Mouse (Mus musculus) MEL-GATA-1-ER (cell line): Measurements from ENCODE around the gene Cdc14b.
"Not testable (repeated sequence)": the region's sequence is repeated elsewhere in the genome, so short reads cannot be mapped to it uniquely, and the experiment has no call there.

Experiments used
- DNase-seq: peaks from one replicate; pipeline ENCODE4 v3.0.0-alpha.2; 2012; ENCODE audit warnings: low read depth; ENCODE audit errors: extremely low read depth

Gene Cdc14b

DNA sequence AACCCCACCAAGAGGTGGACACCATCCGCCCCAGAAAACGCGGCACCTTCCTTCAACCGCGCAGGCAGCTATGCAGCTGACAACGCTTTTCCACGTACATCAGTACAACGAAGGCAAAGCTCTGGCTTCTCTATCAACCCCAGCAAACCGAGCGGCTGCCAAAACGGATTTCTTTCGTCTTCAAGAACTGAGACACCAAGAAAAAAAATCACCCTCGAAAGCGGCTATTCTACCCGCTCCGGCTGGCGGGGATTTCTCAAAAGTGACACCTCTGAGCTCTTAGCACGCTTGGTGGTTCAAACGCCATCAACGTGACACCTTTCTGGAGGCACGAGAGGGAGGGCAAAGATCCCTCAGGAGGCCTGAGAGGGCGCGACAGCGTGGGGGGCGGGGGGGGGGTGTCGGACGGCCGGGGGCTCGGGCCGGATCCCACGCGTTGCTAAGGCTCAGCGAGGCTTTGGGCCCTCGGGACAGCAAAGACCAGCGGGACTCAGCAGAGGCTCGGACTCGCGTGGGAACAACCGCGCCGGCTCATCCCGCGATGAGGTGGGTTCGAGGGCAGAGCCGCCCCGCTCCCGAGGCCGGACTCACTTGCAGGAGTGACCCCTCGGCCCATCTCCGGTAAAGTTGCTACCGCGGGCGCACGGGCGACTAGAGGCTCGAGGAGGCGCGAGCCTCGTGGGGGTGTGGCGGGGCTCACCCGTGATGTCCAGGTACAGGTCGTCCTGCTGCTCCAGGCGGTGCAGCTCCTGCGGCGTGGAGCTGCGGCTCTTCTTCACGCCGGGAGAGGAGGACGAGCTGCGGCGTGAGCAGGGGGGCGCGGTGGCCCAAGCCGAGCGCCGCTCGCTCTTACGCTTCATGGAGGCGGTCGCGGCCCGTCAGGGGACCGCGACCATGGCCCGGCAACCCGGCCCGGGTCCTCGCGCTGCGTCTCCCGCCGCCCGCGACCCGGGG, 922 bp downstream of the Cdc14b start:
- DNase-seq = peak; percentile 62

DNA sequence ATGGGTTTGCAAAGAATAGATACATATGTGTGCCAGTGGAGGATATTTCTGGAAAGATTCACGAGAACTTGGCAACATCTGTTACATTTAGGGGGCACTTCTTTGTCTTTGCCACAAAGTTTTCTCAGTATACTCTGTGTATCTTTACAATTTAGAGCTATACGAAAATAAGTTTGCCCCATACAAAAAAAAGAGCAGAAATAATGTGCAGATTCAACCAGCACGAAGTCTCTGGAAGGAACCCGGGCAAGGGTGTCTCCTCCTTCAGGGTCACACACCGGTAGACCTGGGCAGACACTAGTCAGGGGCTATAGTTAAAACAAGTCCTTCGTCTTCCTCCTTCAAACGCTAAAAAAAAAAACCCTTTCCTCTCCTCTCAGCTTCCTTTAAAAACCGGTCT, 1.7 kb downstream of the Cdc14b start:
- no peak for DNase-seq

DNA sequence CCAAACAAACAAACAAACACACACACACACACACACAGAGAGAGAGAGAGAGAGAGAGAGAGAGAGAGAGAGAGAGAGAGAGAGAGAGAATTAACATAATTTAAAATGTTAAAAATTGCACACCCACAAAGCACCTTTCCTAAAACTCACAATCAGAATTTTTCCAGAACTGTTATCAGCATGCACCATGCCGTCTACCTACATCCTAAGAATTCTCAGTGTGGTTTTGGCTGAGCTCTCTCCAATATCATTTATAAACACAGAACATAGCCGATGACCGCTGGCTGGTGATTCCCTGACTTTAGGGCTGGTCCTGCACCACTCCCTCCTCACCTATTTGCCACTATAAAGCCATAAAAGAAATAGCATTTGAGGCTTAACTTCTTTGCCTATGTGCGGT, 6.7 kb downstream of the Cdc14b start:
- DNase-seq = no peak

DNA sequence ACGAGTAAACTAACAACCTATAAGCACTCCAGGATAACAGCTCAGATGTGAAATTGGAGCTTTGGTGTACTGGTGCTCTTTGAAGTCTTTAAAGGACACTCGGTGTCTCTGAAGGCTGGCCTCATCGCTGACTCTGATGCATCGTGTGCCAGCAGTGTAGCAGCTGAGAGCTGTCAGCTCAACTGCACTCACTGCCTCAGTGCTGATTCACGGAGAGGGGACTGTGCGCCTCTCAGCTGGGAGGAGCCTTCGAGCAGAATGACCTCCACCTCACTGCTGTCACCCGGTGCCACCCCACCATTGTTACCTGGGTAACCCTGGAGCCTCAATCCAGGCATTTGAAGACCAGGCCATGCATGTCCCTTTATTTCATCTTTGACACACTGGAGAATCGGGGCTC, 7.9 kb downstream of the Cdc14b start:
- DNase-seq = no peak

DNA sequence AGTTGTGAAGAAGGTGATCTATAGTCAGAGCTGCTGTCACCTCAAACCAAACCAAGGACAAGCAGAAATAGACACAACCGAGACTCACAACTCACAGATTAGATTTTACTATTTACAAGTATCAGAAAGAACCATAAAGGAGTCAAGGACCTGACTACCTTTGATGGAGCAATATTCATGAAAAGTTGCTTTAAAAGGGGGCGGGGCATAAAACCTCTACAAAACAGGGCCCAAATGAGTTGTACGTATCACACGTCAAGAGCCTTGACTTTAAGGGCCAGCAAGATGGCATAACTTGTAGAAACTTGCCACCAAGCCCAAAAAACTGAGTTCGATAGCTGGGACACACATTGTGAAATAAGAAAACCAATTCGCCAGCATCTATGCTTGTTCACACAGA, 10.5 kb downstream of the Cdc14b start:
- no peak for DNase-seq

DNA sequence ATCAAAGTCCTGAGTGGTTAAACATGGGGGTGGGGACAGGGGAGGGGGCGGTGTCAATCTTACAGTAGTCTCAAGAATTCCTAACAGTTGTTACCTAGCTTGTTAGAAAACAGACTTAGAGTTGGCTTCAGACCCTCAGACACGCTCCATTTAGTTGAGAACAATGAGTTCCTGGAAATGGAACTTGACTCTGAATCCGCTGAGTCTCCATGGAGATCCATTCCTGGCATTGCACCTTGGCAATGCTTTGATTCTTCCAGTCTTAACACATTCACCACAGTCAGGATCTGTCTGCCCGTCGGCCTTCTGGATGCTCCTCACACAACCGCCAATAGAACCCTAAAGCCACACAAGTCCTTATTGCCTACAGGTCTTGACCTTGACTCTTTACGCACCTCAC, 15.2 kb downstream of the Cdc14b start:
- no peak for DNase-seq

DNA sequence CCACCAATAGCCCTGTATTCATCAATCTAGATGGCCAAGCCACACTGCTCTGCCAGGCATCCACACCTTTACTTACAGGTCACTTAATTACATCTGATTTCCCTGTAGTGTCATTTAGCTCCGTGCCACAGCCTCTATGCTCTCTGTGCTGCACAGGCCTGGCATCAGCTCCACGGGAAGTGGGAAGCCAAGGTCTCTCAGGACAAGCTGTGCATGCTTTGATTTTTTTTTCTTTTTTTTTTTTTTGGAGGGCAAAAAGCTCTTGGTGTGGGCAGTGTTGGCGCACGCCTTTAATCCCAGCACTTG, 16.6 kb downstream of the Cdc14b start:
- DNase-seq = no peak

DNA sequence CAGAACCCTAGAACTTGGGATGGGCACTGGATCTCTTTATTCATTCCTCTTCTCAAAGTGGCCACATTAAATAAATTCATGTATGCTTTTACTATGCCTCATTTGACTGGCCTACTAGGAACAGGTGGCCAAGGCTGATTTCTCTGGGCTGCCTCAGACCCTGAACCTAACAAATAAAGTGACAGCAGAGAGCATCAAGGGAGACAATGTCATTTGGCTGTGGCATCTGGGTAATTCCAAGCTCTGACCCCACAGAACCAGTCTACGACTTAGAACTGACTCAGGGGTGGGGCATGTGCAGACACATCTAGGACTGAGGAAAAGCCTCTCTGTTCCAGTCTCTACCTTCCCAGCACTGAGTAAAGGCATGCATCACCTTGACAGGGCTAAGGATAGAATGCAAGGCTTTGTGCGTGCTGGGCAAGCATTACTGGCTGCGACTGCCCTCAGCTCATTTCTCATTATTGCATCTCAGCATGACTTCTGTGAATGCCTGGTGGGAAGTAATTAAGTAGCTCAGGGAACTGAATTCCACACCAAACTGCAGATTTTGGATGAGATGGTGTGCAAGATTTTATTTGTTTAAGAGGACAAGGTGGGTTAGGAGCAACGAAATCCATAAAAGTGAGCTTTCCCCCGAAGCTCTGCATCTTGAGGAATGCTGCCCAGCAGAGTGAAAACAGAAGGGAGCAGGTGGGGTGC, 17.1 kb downstream of the Cdc14b start:
- no peak for DNase-seq

DNA sequence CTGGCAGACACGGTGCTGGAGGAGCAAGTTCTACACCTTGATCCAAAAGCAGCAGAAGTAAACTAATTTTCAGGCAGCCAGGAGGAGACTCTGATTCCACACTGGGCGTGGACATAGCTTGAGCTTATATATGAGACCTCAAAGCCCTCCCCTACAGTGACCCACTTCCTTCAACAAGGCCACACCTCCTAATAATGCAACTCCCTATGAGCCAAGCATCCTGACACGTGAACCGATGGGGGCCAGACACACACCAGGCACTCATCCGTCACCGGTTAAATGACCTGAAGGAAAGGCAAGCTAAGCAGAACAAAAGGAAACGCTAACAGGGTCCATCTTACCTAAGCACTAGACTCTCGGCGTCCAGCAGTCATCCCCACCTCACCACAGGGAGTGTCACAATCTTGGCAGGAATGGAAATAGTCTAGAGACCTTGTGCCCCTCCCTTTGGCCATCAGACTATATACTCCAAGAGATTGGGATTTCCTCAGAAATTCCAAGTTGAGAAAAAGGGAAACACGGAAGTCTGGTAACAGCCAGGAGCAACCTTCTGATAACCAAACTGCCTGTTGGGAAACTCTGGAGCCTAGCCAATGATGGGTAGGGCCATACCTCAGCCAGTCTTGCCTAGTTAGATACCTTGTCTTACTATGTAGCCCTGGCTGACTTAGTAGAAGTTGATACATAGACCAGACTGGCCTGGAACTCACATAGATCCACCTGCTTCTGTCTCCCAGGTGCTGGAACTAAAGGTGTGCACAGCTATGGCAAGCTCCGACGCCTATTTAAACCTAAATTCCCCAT, 17.9 kb downstream of the Cdc14b start:
- no peak for DNase-seq

DNA sequence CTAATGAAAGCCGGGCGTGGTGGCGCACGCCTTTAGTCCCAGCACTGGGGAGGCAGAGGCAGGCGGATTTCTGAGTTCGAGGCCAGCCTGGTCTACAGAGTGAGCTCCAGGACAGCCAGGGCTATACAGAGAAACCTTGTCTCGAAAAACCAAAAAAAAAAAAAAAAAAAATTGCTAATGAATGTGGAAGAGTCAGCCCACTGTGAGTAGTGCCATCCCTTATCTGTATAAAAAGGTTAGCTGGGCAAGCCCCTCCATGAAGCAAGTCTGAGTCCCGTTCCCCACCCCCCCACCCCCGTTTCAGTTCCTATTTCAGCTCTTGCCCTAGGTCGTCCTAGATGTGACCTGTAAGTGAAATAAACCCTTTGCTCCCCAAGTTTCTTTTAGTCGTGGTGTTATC, 20.9 kb downstream of the Cdc14b start:
- not testable (repeated sequence) for DNase-seq

DNA sequence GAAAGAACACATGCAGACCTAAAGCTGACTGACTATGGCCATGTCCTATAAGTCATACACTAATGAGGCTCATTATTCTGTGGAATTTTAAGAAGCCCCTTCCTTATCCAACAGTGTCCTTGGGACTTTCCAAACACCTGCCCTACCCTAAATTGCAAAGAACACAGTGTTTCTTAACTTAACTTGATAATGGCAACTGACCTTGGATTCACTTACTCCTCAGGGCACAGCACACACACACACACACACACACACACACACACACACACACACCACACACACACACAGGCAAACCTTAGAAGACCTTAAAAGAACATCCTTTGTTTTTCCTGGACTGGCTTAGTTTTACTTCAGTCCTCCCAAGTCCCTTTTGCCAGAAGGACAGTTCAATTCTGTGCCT, 21.4 kb downstream of the Cdc14b start:
- DNase-seq = no peak

DNA sequence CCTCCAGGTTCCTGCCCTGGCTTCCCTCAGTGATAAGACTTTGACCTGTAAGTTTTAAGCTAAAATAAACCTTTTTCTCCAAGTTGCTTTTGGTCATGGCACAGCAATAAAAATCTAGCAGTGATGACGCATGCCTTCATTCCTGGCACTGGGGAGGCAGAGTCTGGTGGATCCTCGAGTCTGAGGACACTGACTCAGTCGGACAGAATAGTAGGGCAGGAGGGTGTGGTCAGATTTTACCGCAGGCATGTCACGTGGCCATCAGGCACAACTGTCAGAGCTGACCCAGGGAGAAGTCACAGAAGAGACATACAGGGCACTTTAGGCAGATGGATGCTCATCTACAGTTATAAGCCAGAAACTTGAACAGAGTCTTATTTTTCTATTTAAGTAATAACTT, 22.9 kb downstream of the Cdc14b start:
- no peak for DNase-seq

DNA sequence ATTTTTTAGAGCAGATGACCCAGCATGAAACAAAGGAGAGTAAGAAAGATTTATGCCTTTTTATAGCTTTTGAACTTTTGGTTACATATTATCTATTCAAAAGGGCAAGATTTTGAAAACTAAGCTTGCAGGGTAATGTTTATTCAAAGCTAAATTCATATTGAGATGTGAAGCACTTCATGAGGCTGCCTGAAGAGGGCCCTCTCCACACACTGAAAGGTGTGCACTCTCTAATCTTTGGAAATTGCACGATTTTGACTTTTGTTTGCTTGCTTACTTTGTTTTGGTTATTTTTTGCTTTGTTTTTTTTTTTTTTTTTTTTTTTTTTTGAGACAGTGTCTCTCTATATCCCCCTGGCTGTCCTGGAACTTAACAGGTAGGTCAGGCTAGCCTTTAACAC, 24.7 kb downstream of the Cdc14b start:
- no peak for DNase-seq

DNA sequence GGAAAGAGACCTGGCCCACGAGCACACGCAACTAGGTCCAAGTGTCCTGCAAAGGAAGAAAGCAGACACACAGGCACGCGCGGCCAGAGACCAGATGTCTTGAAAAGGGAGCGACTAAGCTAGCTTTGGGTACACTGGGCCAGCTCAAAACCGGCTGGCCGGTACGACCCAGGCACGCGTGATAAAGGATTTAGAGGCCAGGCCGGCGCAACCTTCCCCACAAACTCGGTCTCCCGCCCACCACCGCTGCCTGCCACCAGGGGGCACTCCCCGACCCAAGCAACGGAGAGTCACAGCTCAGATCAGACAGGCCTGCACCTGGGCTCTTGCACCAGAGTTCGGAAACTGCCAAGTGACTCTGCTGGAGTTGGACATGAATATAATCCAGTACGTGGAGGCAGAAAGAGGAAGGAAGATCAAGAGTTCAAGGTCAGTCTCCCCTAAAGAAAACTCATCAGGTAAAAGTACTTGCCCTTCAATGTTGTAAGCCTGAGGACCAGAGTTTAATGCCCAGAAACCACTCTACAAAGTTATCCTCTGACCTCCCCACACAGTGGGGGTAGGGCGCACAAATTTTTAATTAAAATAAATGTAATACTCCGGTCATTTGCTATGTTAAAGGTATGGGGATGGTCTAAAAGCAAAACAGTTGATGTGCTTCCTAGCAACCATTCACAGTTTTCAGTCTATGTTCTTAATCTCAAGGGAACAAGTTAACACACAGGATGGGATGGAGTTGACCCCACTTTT, 26.1 kb downstream of the Cdc14b start:
- peak; percentile 65 for DNase-seq

DNA sequence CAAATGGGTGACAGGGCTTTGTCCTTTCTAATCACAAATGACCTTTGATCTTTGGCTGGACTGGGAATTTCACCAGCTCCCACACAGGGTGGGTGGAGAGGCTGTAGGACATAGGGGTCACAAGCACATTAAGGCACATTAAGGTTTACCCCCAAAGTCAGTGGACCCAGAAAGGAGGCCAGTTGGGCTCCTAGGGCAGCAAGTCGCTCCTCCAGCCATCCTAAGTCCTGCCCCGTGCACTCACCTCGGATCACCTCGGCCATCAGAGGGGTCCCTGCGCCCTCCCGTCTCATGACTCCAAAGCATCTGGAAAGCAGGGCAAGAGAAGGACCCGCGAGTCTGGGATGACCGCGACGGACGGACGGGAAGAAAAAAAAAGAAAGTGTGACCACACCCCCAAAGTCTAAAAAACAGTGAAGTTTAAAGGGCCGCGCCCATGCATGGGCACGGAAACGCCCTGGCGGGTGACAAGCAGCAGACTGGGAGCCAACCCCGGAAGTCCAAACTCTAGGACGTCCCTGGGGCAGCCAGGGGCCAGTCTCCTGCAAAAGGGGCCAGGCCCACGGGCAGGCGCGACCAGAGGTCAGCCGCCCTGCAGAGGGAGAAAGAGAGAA, 26.8 kb downstream of the Cdc14b start:
- DNase-seq = no peak

DNA sequence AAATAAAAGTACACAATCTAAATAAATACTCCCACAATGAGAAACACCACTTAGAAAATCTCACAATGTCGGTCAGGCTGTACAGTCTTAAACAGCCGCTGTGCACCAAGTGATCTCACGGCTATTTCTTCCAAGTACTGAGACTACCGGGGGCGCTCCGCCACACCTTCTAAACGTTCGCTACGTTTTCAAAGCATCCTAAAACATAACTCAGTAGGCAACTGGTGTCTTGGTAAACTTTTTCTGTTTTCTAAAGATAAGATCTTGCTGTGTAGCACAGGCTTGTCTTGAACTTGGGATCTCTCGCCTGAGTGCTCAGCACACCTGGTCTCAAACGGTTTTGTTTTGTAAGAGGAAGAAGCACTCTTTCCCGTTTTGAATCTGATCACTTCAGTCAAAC, 29.0 kb downstream of the Cdc14b start:
- no peak for DNase-seq

DNA sequence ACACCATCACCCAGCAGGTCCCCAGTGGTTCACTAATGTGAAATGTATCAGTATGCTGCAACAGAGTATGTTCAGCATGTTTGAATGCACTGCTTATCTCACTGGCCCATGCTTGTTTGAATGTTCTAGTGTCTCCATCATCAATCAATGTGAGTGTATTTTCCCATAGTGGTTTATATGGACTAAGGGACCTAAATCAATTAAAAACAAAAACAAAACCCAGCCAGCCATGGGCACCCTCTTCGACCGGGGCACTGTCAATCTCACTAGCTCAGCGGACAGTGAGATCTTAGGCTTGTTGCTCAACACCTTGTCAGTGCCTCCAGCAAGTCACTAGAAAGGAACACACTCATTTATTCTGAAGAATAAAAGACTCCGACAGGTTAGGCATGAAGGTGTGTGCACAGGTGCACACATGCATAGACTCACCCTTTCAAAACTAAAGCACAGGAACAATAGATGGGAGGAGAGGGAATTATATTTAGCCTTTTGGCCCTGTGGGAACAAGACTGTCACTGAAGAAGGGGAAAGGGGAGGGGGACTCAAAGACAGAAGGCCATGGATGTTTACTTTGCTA, 30.3 kb downstream of the Cdc14b start:
- DNase-seq = no peak

DNA sequence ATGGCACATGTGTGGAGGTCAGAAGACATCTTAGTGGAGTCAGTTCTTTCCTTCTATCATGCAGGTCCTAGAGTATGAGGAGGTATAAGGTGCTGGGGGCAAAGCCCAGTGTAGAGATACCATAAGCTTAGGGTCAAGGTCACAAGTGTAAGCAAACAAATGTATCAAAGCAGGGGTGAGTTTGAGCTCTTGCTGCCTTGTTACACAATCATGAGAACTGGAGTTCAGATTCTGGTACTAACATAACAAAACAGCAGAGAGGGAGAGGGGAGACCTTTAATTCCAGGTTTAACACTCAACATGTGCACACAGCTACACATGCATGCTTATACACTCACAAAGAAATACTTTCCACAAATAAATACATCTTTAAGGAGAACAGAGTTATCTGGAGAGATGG, 32.4 kb downstream of the Cdc14b start:
- no peak for DNase-seq

DNA sequence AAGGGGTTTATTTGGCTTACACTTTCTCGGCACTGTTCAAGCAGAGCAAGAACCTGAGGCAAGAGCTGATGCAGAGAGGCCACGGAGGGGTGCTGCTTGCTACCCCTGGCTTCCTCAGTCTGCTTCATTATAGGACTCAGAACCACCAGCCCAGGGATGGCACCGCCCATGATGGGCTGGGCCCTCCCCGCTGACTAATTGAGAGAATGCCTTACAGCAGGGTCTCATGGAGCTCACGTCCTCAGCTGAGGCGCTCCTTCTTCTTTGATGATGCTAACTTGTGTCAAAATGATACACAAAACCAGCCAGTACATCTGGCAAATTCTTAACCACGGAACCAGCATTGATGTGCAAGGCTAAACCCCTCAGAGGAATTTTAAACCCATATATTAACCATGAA, 34.5 kb downstream of the Cdc14b start:
- DNase-seq = no peak

DNA sequence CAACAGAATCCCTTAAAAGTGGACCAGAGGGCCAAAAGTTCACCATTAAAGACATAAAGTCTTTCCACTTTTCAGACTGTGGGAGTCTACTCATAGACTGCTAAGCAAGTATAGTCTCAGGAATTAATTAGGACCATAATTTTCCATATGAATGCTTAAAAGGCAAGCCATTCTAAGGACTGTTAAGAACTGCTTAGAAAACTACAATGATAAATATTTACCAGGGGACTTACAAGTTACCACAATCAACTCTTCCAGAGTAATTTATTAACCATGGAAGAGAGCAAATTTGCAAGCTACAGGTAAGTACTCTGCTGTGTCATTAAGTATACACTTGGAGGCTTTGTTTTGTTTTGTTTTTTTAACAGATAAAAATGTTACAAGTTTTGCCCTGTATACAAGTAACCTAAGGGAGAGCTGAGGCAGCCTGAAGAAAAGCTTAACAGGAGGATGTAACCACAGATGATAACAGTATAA, 37.4 kb downstream of the Cdc14b start:
- DNase-seq = no peak
